Mouse (Mus musculus) hindbrain, embryonic 10.5 days (tissue): Measurements from ENCODE around the gene Rap2c. TPM values are rescaled to one million over a fixed set of nuclear protein-coding genes. Genes with fewer than 3 reads are reported as not detected.

Experiments
- DNase-seq: peaks from one replicate; pipeline ENCODE4 v3.0.0-alpha.2; 2017; ENCODE audit warnings: low spot score
- H3K27ac ChIP-seq: fragments of 300-500 bp; sonication (generic); 2 replicates; pipeline ENCODE4 v1.5.1; 2016; ENCODE audit warnings: mild to moderate bottlenecking, moderate library complexity
- H3K27me3 ChIP-seq: fragments of 300-500 bp; sonication (generic); 2 replicates; pipeline ENCODE4 v1.6.1; 2016; ENCODE audit warnings: mild to moderate bottlenecking; ENCODE audit not compliant: poor library complexity, insufficient read depth, severe bottlenecking
- H3K36me3 ChIP-seq: fragments of 300-500 bp; sonication (generic); 2 replicates; pipeline ENCODE4 v1.6.1; 2016; ENCODE audit warnings: mild to moderate bottlenecking, moderate library complexity
- H3K4me1 ChIP-seq: fragments of 300-500 bp; sonication (generic); replicated peaks from 2 replicates; pipeline ENCODE4 v1.6.1; 2016; ENCODE audit warnings: mild to moderate bottlenecking
- H3K4me3 ChIP-seq: fragments of 300-500 bp; sonication (generic); 2 replicates; pipeline ENCODE4 v1.5.1; 2016; ENCODE audit warnings: mild to moderate bottlenecking, moderate library complexity
- H3K9me3 ChIP-seq: fragments of 300-500 bp; sonication (generic); 2 replicates; pipeline ENCODE4 v1.6.1; 2016; ENCODE audit warnings: mild to moderate bottlenecking, moderate library complexity
- WGBS: fragments of 180-500 bp; shearing (Covaris S2); methylation state at CpG from one replicate; pipeline ENCODE4 v1.1.7; 2016; 5-methylcytosine and 5-hydroxymethylcytosine counted together
- polyA plus RNA-seq: library from polyadenylated mRNA; unstranded; fragments of >200 nt; fragmentation: Nextera tagmentation; extraction: Ambion mirVana; gene quantifications from 2 replicates; pipeline ENCODE4 v1.2.1, GENCODE M21; 2016

Rap2c gene
- polyA plus RNA-seq, 1 experiment from 2014 or later = 17.2 TPM

DNA sequence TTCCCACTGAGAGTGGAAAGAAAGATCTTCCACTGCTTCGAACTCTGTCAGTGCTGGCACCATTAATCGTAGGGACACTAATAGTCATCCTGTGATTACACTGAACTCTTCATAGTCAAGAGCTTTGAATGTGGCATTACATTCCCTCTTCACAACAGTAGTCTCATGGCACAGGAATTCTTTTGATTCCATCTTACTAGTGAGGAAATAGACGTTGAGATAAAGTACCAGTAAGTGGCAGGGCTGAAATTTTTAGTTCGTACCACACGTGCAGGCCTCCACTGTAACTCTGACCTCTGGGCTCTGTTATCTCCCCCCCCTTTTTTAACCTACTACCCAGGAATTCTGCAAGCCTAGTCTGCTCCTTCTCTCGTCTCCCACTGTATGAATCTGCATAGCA, 54.9 kb downstream of the Rap2c start:
- Histone ChIP-seq H3K27me3 (no peaks in the 10 kb centered on the region), H3K9me3 (no peaks in the 10 kb centered on the region), H3K36me3 (no peaks in the 10 kb centered on the region), H3K4me1 (no peaks in the 10 kb centered on the region), H3K27ac (no peak overlapping the region), H3K4me3 (no peak overlapping the region)
- no peak for DNase-seq
- WGBS = 74% methylated on average over 6 of the region's 6 CpGs

Other genes starting within 250 kb of the Rap2c start
- 2.3 and 4.6 TPM in 2 replicates for gene Stk26, start 177.0 kb downstream of the Rap2c start, polyA plus RNA-seq
- gene Frmd7, start 75.3 kb downstream of the Rap2c start, polyA plus RNA-seq = 0.14 and 0.17 TPM in 2 replicates
- 3.8 and 5.1 TPM in 2 replicates for gene Mbnl3, start 188.5 kb upstream of the Rap2c start, polyA plus RNA-seq